Mouse (Mus musculus) brown adipose tissue, adult 24 weeks (tissue): Measurements from ENCODE around the gene Ccdc71l. TPM values are rescaled to one million over a fixed set of nuclear protein-coding genes. Genes with fewer than 3 reads are reported as not detected.

Experiments used
- polyA plus RNA-seq: library from polyadenylated mRNA; stranded (reverse); fragments of >200 nt; gene quantifications from 2 replicates; pipeline ENCODE4 v1.2.4, GENCODE M21; 2012; ENCODE audit not compliant: missing spikeins, insufficient read depth, insufficient read length

Ccdc71l gene
- polyA plus RNA-seq, 1 experiment: 5.2 TPM

Other genes with a start within 250 kb of the Ccdc71l start
- gene Pik3cg, start 170.0 kb upstream of the Ccdc71l start, polyA plus RNA-seq: 1.2 and 1.9 TPM in 2 replicates